8 mouse cellular contexts compared by ENCODE assay signal in the genomic region with DNA sequence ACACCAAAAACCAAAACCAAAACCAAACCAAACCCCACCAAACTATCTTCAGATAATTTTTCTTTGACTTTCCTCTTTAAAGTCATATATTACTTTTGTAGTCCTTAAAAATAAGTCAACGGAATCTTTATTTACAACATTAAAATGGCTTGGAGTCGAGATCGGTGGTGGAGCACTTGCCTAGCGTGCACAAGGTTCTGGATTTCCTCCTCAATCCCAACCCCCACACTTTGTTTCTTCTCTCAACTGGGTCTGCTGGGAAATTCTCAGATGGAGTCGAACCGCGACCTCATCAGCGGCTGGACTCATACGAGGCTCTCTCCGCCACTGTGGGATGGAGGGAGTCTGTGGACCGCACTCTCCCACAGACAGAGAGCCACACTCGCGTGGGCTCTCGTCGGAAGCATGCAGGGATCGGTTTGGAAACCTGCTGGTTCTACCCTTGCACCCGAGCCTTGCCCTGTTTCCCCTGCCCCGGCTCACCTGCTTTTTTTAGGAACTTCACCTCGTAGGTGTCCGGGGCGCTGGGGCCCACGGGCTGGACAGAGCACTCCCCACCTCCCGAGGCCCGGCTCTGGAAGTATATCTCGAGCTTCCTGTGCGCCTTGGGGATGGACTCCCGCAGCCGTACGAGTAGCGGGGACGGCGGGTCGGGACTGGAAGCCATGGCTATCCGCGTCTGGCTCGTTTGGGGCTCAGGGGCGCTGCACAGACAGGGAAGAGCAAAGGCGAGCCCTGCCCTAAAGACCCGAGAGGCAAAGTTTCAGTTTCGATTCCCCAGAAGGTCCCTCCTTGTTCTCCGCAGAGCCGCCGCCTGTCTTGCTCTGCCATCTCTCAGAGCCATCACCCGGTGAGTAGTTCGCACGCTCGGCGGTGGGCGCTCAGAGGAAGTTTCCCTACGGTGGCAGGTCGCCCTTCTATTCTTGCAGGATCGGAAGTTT. TPM values are rescaled to one million over a fixed set of nuclear protein-coding genes. Genes with fewer than 3 reads are reported as not detected.
DNase-seq lines count a peak whose midpoint lies in the region; TF ChIP-seq lines count a peak whose summit lies in the region.

A gene (plus strand): TSS at position 260 of the 941 bp plus-strand sequence.
A gene (minus strand): TSS at position 941 of the 941 bp plus-strand sequence.

- H3K27ac ChIP-seq in cortical plate, adult 2 months (ENCODE audit: insufficient read depth, low read length): no peak within 1 kb of the TSS

- DNase-seq in adrenal gland, adult (ENCODE audit: inconsistent age in 2 of 2, low spot score in 1 of 2): peak; percentile 76 to 94
- DNase-seq in gastrocnemius, postnatal 10 days: peak; percentile 46
- DNase-seq in induced T-regulatory cell, adult 2 months (ENCODE audit: low read depth): peak; percentile 93
- DNase-seq in left cerebral cortex, postnatal 36 days (ENCODE audit: low spot score in 2 of 2): peak; percentile 28 to 35
- peak; percentile 37 for DNase-seq in mesoderm, embryonic 11.5 days (ENCODE audit: low read depth, low spot score)
- peak; percentile 40 for DNase-seq in right cerebral cortex, postnatal 25 days
- peak; percentile 38 for DNase-seq in yolk sac, embryonic 10.5 days (ENCODE audit: low spot score)

- intact Hi-C loops in left cerebral cortex, postnatal 36 days (cut with DNase I): loop anchor here (2.0 kb wide), 1 partner anchor 68 kb away; a partner anchor contains a TSS

- TF ChIP-seq CTCF in cortical plate, adult 2 months (IDR thresholded peaks at IDR 0.05; ENCODE audit: extremely low read depth, insufficient read depth, low read length): no peak

- H3K4me1 ChIP-seq in cortical plate, adult 2 months (ENCODE audit: control insufficient read depth, insufficient read depth, low read length): no peaks in the 10 kb centered on the region

- H3K4me3 ChIP-seq in cortical plate, adult 2 months (ENCODE audit: insufficient read depth, low read length): peak within 1 kb of the TSS; percentile 68

- no peak for TF ChIP-seq POLR2A in cortical plate, adult 2 months (IDR thresholded peaks at IDR 0.05; ENCODE audit: extremely low read depth, insufficient read depth, low read length)

RNA-seq across cellular contexts. Expression of the first gene that starts in this region (rescaled TPM):
- polyA plus RNA-seq in cortical plate, adult 2 months (2012; rRNA removed): 3.9 and 4.0 TPM in 2 replicates
- total RNA-seq in gastrocnemius, postnatal 10 days (2021): 1 to 10 TPM; 6.2 to 6.8 TPM
- 1 to 10 TPM; 1.8 to 2.9 TPM for total RNA-seq in left cerebral cortex, postnatal 36 days (2021)

RNA-seq across cellular contexts. Expression of the second gene that starts in this region (rescaled TPM):
- 2.8 TPM in 2 replicates for polyA plus RNA-seq in cortical plate, adult 2 months (2012; rRNA removed)
- total RNA-seq in gastrocnemius, postnatal 10 days (2021): 1 to 10 TPM; 4.8 to 5.0 TPM
- 1 to 10 TPM; 3.9 to 4.2 TPM for total RNA-seq in left cerebral cortex, postnatal 36 days (2021)

Comparison
In these comparisons a context has a peak if more than half of its experiments do, and no peak if none do; other contexts are left out.
1. DNase-seq: peak in every context shown above with its lines; median percentile 93 in induced T-regulatory cell, adult 2 months; 85 in adrenal gland, adult; 46 in gastrocnemius, postnatal 10 days; 40 in right cerebral cortex, postnatal 25 days; 38 in yolk sac, embryonic 10.5 days; 37 in mesoderm, embryonic 11.5 days; 32 in left cerebral cortex, postnatal 36 days.